Mouse (Mus musculus): Measurements from ENCODE around the gene Tekt4.
A peak's percentile ranks its signal among the peaks of the same experiment; 100 is the strongest.

Tekt4 gene

GRCm38 (mm10) chr17:25433223-25433616 lies 21.2 kb upstream of the Tekt4 start:
- no peak for DNase-seq (ENCODE audit: low read depth)

GRCm38 (mm10) chr17:25433617-25434606 lies 20.5 kb upstream of the Tekt4 start, which contains the start of gene Cacna1h:
Cacna1h (minus strand) TSS chr17:25433783.
- DNase-seq (ENCODE audit: low read depth): no peak

GRCm38 (mm10) chr17:25441417-25441816 lies 13.0 kb upstream of the Tekt4 start:
- no peak for DNase-seq (ENCODE audit: low read depth)

GRCm38 (mm10) chr17:25442889-25443288 lies 11.5 kb upstream of the Tekt4 start:
- no peak for DNase-seq (ENCODE audit: low read depth)

GRCm38 (mm10) chr17:25445074-25445473 lies 9.3 kb upstream of the Tekt4 start:
- DNase-seq (ENCODE audit: low read depth): no peak

GRCm38 (mm10) chr17:25445841-25446240 lies 8.6 kb upstream of the Tekt4 start:
- DNase-seq (ENCODE audit: low read depth): no peak

GRCm38 (mm10) chr17:25447865-25448264 lies 6.5 kb upstream of the Tekt4 start:
- DNase-seq (ENCODE audit: low read depth): no peak

- DNase-seq (ENCODE audit: low read depth): no peak
These were observed 4.1 kb upstream of the Tekt4 start for GRCm38 (mm10) chr17:25450329-25450728.

GRCm38 (mm10) chr17:25452246-25452965 lies 2.0 kb upstream of the Tekt4 start:
- DNase-seq (ENCODE audit: low read depth): no peak

GRCm38 (mm10) chr17:25456540-25456939 lies 2.1 kb downstream of the Tekt4 start:
- no peak for DNase-seq (ENCODE audit: low read depth)

- no peak for DNase-seq (ENCODE audit: low read depth)
These were observed 7.9 kb downstream of the Tekt4 start for GRCm38 (mm10) chr17:25462236-25462875.

GRCm38 (mm10) chr17:25463326-25463945 lies 9.0 kb downstream of the Tekt4 start:
- DNase-seq (ENCODE audit: low read depth): no peak

- no peak for DNase-seq (ENCODE audit: low read depth)
These were observed 9.7 kb downstream of the Tekt4 start for GRCm38 (mm10) chr17:25464091-25464490.

GRCm38 (mm10) chr17:25466257-25466656 lies 11.8 kb downstream of the Tekt4 start:
- no peak for DNase-seq (ENCODE audit: low read depth)

- DNase-seq (ENCODE audit: low read depth): no peak
These were observed 13.4 kb downstream of the Tekt4 start for GRCm38 (mm10) chr17:25467781-25468180.

- DNase-seq (ENCODE audit: low read depth): no peak
These were observed 13.9 kb downstream of the Tekt4 start for GRCm38 (mm10) chr17:25468301-25468700.

- no peak for DNase-seq (ENCODE audit: low read depth)
These were observed 15.4 kb downstream of the Tekt4 start for GRCm38 (mm10) chr17:25469798-25470197.

- no peak for DNase-seq (ENCODE audit: low read depth)
These were observed 17.0 kb downstream of the Tekt4 start for GRCm38 (mm10) chr17:25471418-25471817.

- DNase-seq (ENCODE audit: low read depth): no peak
These were observed 17.6 kb downstream of the Tekt4 start for GRCm38 (mm10) chr17:25472044-25472443.

GRCm38 (mm10) chr17:25474330-25475077 lies 20.1 kb downstream of the Tekt4 start:
- peak; percentile 68 for DNase-seq (ENCODE audit: low read depth)

Measured in c-Kit-positive CD71-negative TER-119-negative erythroid progenitor cells, embryonic 14.5 days (primary cell).